Mouse (Mus musculus) T-helper 17 cell (primary cell): ENCODE measurements around the gene Dnm3.

Source experiments
- in situ Hi-C, 2 experiments: fragments of 300-600 bp; cut with MboI, MseI; formaldehyde crosslinking; loops; 1 replicate in 1 of 2; 2 replicates in 1 of 2; pipeline ENCODE4 v1.15.1; 2025; ENCODE audit warnings: high pct_unique_total_duplicates in 2 of 2

The Dnm3 gene

GRCm38 (mm10) chr1:162215743-162216142 lies 262.1 kb downstream of the Dnm3 start:
- in situ Hi-C loops: no loop called here

GRCm38 (mm10) chr1:162213066-162213465 lies 264.8 kb downstream of the Dnm3 start:
- in situ Hi-C loops: no loop called here

DNA sequence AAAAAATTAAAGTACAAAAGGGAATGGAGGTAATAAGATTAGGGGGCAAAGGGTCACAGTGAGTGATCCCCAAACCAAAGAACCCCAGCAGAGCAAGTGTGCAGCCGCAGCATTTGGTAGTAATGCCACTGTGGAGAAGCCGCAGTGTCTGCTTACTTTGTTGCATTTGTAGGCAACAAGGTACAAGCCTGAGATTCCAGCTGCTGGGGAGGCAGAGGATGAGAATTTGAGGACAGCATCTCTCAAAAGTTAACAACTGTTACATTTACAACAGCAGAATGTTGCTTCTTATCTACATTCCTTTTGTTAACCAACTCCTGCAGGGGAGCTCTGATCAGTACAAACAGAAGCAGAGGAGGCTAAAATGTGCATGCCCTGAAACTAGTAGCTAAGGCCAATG lies 267.3 kb downstream of the Dnm3 start:
- in situ Hi-C loops: no loop called here

DNA sequence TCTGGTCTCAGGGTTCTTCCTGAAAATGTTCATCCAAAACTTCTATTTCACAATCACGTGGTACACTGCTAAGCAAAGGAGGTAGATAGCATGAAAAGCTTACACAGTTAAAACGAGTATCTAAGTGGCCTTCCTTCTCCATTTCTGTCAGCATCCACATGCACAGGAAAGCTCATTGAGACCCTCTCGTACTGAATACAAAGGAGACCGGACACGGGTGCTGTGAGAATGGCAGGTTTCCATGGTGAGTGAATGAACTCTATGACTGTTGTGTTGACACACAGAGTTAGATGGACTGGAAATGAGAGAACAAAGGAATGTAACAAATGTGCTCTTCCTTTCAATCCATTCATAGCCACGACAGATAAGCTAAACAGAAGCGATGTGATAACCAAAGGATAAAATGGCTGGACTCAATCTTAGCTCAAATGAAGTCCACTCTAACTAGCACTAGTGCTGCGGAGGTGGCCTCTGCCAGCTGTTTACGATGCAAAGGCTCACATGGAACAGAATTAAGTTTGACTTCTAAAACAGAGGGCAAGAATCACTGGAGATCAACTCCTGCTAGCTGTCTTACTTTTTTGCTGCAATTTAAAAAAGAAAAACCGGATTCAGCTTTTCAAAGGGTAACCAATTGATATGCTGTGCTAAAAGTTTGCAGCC lies 268.2 kb downstream of the Dnm3 start:
- in situ Hi-C loops: loop anchor here in 1 of 2 experiments (10.0 kb wide), 1 partner anchor 105 kb away; no protein-coding TSS in a partner anchor

DNA sequence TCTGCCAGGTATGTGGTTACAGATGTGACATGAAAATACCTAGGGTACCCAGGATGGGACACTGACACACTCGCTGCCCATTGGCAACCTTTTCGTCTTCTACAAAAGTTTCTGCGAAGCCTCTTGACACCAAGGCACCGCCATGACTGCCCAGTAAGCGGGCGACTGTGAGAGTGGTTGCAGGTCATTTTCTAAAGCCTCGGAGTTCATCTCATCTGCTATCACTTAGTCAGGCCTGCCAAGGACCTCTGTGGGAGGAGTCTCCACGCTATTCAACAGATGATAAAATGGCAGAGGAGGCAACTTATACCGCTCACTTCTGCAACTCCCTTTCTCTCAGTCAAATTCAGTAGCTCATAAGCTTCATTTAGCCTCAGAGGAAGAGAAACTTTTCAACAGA lies 268.8 kb downstream of the Dnm3 start:
- in situ Hi-C loops: loop anchor here in 1 of 2 experiments (10.0 kb wide), 1 partner anchor 104 kb away; no protein-coding TSS in a partner anchor

DNA sequence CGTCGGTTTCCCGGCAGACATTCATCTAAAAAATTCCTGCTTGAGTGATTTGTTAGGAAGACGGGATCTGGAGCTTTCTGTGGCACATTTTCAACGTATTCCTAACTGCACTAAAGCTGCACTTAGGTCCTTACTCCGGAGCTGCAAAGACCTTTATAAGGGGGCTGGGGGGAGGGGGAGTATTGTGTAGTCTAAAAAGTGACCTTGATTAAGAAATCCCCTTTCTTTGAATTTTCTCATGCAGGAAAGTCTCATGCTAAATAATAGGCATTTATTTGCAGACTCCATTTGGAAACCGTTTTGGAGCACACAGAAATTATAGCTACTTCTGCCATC lies 270.2 kb downstream of the Dnm3 start:
- in situ Hi-C loops: loop anchor here in 1 of 2 experiments (10.0 kb wide), 1 partner anchor 103 kb away; no protein-coding TSS in a partner anchor

- in situ Hi-C loops: loop anchor here in 1 of 2 experiments (10.0 kb wide), 1 partner anchor 102 kb away; no protein-coding TSS in a partner anchor
Measured at GRCm38 (mm10) chr1:162206998-162207707, 270.7 kb downstream of the Dnm3 start.

GRCm38 (mm10) chr1:162202465-162203348 lies 275.1 kb downstream of the Dnm3 start:
- in situ Hi-C loops: loop anchor here in 1 of 2 experiments (10.0 kb wide), 1 partner anchor 98 kb away; no protein-coding TSS in a partner anchor

DNA sequence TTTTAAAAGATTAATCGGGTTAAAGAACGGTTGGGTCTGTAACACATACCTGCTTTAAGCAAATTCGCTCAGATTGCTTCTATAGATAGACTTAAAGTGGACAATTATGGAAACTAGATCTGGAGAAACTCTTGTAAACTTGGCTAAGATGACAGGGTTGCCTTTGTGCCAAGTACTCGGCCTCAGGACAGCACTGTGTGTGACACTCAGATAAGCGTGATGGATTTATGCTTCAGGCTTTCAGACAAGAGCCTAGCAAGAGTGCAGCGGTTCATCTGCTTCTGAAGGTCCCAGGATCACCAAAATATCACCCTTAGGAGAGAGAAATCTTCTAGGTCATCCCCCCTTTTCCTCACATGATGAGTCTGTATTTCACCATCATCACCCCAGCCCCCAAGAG lies 277.4 kb downstream of the Dnm3 start:
- in situ Hi-C loops: loop anchor here in 1 of 2 experiments (10.0 kb wide), 1 partner anchor 96 kb away; no protein-coding TSS in a partner anchor

DNA sequence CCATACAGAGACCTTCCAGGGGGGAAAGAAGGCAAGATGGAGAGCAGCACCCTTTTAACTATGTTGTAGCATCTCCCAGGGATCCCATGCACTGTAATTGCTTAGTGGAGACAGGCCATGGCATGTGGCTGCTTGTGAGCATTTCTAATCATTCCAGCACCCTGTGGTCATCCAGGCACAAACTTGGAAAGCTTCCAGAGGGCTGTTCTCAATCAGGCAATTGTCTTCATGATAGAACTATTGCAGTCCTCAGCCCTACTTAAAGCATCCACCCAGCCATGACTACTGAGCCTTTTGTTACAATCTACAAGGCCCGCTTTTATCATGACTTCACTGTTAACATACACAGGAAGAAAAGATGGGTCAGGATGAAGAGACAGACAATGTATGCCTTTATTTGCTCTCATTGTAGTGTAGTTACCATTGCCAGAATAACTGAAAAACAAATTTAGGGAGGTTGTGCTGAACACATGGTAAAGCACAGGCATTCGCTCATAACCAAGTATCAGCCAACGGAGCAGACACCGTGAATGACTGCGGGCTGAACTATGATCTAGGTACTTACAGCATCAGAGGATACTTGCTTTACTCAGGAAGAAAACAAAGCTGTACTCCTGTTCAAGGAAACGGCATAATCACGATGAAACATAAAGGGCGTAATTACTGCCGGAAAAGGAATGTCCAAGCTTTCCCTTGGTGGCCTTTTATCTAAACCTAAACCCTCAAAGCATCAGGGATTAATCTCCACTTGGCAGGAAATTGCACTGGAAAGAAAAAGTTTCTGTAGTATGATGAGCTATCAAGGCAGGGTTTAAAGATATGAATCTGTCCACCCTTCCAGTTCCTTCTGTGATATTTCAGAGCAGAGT lies 280.8 kb downstream of the Dnm3 start:
- in situ Hi-C loops: no loop called here

DNA sequence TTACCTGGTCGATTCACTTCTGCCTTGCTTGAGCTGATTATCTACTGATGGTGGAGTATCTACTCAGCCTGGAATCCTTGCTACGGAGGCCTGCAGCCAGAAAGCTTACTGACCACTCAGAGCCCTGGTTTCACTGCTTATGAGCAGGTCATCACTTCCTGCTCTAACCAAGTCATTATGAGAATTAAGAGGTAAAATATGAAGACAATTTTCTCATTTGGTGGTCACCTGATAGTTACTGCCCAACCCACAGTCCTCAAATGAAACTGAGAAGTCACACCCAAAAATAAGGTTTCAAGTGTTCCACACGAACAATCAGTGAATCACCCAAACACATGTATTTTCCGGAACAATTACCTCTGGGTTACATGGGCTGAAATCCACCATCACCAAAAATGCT lies 289.1 kb downstream of the Dnm3 start:
- in situ Hi-C loops: no loop called here

DNA sequence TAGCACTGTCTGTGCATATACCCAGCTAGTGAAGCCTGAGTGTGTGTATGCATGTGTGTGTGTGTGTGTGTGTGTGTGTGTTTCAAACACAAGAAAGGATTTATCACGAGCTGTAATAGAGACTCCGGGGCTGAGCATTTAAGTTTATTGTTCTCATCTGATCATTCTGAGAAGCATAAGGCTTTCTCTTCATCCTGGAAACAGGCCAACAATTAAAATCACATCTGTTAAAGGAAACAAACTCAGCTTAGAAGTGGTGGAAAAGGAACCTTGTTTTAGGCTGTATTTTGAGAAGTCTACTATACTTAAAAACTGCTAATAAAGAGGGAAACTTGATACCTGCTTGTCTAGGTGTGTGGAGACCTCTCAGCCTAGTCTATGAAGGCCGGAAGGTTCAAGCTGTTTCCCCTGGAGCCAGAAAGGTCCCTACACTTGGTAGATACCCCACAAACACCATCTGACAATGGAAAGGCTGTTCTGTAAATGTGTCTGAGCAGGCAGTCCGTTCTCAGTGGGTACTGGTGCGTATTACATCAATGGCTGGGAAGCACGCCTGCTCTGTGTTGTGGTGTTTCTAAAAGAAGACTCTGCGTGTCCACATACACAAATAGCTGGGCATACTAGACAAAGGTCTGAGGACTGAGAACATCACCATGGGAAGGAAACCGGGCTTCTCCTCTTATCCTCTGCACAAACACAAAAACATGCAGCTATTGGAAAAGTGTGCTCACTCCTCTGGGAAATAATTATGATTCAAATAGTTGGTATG lies 290.3 kb downstream of the Dnm3 start:
- in situ Hi-C loops: no loop called here

DNA sequence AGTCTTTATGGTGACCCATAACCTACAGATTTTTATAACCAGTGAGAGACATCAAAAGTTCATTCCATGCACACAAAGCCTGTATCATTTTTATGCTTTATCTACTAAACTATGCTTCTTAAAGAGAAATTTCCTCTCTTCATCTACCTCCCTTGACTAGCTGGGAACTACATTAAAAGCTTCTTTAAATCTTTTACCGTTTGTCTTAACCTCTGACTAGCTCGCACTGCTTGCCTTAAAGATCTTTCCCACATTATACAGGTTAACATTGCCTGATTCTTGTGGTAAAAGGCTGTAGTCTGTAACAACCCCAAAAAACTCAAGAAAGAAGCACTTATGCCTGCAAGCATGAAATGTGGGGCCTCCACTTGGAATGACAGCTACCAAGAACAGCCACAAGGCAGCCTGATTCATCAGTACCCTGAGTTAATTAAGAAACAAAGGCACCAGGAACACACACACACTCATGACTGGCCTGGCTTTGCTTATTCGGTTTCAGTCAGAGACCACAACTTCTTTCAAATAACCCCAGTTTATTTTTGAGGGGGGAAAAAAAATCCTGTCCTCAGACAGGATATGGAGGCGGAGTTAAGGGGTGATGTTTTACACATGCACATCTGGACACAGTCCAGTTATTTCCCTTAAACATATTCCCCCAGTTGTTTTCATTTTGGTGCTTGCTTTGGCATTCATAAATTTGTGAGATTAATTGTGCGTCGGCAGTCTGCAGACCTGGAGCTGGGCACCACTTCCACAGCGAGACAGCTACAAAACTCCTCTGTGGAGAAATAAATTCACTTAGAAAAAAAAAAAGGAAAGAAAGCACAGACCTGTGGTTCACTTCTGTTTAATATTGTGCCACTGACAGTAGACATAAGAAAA lies 291.1 kb downstream of the Dnm3 start:
- in situ Hi-C loops: no loop called here

DNA sequence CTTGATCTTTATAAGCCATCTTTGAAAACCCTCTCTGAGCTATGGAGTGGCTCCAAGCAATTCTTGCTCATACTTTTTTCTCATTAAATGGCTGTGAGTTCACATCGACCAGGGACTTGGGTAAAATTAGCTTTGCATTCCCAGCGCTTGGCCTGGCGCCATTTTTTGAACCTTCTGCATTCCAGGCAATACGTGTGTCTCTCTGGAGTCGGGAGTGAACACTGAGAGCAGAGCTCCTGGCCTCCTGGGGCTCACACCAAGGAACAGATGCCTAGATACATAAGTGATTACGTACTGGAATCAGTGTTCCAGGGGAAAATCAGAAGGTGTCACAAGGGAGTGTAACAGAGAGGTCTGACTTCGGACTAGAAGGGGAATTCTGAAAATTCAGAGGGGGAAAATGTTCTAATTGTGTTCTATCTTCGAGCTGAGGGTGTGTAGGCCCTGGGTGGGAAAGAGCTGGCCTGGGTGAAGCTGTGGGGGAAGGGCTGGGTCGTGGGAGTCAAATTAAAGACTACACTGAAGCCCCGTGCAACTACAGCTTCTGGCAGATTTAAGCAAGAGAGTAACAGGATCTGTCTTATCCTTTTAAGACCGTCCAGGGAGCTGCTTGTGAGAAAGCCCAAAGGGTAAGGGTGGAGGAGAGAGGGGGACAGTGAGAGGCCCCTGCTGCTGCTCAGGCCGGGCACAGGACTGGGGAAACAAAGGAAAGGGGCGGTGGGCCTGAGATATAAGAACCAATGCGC lies 293.7 kb downstream of the Dnm3 start:
- in situ Hi-C loops: no loop called here

DNA sequence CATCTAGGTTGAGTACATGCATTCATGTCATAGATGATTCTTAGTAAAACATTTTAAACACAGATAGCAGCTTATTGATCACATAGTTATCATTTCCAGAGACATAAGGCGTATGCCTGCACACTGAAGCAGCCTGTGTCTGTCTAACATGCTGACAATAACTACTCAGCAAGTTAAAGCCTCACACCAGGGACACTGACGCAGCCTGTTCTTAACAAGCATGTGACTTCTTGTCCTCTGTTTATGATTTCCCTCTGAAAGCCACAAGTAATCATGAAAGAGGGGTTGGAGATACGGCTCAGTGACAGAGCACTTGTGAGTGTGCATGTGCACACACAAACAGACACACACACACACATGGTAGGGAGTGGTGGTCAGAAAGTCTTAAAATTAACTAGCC lies 294.4 kb downstream of the Dnm3 start:
- in situ Hi-C loops: no loop called here

DNA sequence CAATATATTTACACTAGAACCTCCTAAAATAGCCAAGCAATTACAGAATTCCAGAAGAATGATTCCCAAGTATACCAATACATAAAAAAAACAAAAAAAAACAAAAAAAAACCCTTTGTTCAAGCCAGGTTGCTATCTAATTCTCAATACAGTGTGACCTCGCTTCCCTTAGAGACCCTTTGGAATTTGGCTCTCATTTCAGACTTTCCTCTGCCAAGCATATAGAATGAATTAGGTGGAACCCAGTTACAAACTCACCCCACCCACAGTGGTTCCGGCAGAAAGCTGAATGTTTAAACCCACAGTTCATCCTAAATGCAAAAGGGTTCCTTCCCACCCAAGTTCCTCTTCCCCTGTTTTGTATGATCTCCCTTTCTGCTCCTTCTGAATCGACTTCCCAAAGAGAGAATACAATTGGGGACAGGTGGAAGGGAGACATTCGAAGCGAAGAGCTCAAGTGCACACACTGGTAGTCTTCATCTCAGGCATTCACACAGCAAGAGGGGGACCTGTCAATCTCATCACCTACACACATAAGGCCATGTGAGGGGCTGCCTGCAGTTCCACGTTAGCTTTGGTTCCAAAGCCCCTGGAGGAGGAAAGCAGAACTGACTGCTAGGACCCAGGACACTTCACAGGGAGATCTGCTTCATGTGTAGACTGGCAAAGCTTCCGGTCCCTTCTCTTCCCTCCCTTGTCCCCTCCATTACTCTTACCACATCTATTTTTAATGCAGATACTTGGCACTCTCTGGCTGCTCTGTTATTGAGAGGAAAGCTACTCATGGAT lies 296.5 kb downstream of the Dnm3 start:
- in situ Hi-C loops: no loop called here

- in situ Hi-C loops: no loop called here
Measured at GRCm38 (mm10) chr1:162180451-162180850, 297.4 kb downstream of the Dnm3 start.

GRCm38 (mm10) chr1:162179401-162179800 lies 298.4 kb downstream of the Dnm3 start:
- in situ Hi-C loops: no loop called here
